10 mouse cellular contexts compared by ENCODE assay signal in genomic region chr1:156644780-156645523, GRCm38 (mm10). TPM values are rescaled to one million over a fixed set of nuclear protein-coding genes. Genes with fewer than 3 reads are reported as not detected.
DNase-seq lines count a peak whose midpoint lies in the region; ATAC-seq lines count a peak whose summit lies in the region.
"Had no signal": no experiment of that assay in that cellular context is flagged by ENCODE, and none has a peak within 500 bp of the region (broad histone marks: within the 10 kb centered on the region; RNA-seq: fewer than 3 reads in every experiment).

No protein-coding gene starts in this region.

- no peak overlapping the region for H3K4me2 ChIP-seq in neural tube, embryonic 13.5 days
- H3K4me2 ChIP-seq: liver, embryonic 11.5 days had no signal

- no peaks in the 10 kb centered on the region for H3K9me3 ChIP-seq in neural tube, embryonic 13.5 days

- intact Hi-C loops in heart, postnatal 36 days (cut with DNase I): no loop called here

- 52% methylated on average over 13 of the region's 13 CpGs for WGBS in neural tube, embryonic 13.5 days

- H3K4me3 ChIP-seq in neural tube, embryonic 13.5 days: no peak overlapping the region

- peak; percentile 81 for DNase-seq in heart, adult 11 months
- DNase-seq in heart, postnatal 36 days: no peak
- no peak for DNase-seq in neural tube, embryonic 10.5 days (ENCODE audit: extremely low spot score, low spot score)
- DNase-seq in cerebellum, postnatal 36 days: peak; percentile 45 to 62
- DNase-seq in lung, postnatal 36 days: no peak
- DNase-seq in lung, postnatal 4 days: no peak
- DNase-seq: thymus, postnatal 25 days had no signal

- 0 out of 2 replicates have a peak overlapping the region, but pooled peaks have one; percentile 5 for H3K27ac ChIP-seq in neural tube, embryonic 13.5 days (replicated peaks)

- H3K9ac ChIP-seq in neural tube, embryonic 13.5 days: no peak overlapping the region

- H3K27me3 ChIP-seq in neural tube, embryonic 13.5 days: no peaks in the 10 kb centered on the region

- peaks cover 34% of the 10 kb centered on the region for H3K36me3 ChIP-seq in neural tube, embryonic 13.5 days

- H3K4me1 ChIP-seq in neural tube, embryonic 13.5 days (replicated peaks): peaks cover 20% of the 10 kb centered on the region

- ATAC-seq in neural tube, embryonic 13.5 days (ENCODE audit: low read depth): no peak
- ATAC-seq: intestine, embryonic 16.5 days had no signal

RNA-seq across cellular contexts. Expression of gene Tor3a, which starts 29.2 kb away (rescaled TPM):
- total RNA-seq in heart, postnatal 36 days (2021): 10 to 100 TPM; 10.8 to 14.2 TPM
- polyA plus RNA-seq in neural tube, embryonic 13.5 days (2015; fragmentation: Nextera tagmentation; extraction: Ambion mirVana): 2.4 and 3.2 TPM in 2 replicates

Comparison
In these comparisons a context has a peak if more than half of its experiments do, and no peak if none do; other contexts are left out.
1. DNase-seq: peak in heart, adult 11 months (single experiment) and cerebellum, postnatal 36 days (2 of 2); none in heart, postnatal 36 days (0 of 2), neural tube, embryonic 10.5 days (single experiment), lung, postnatal 36 days (single experiment) and lung, postnatal 4 days (0 of 2).